Mouse (Mus musculus) cerebellum, adult 2 months (tissue): Measurements from ENCODE around the gene Timm10.

Experiments used
- CTCF ChIP-seq: fragments of 200-500 bp; IDR thresholded peaks from 2 replicates; pipeline ENCODE4 v1.5.1; 2011; ENCODE audit warnings: low read depth, mild to moderate bottlenecking, control low read depth, low read length, moderate library complexity, borderline replicate concordance; ENCODE audit not compliant: insufficient read depth
- POLR2A ChIP-seq: fragments of 200-500 bp; IDR thresholded peaks from 2 replicates; pipeline ENCODE4 v1.6.1; 2011; ENCODE audit warnings: low read length, control low read depth, borderline replicate concordance; ENCODE audit not compliant: insufficient read depth

DNA sequence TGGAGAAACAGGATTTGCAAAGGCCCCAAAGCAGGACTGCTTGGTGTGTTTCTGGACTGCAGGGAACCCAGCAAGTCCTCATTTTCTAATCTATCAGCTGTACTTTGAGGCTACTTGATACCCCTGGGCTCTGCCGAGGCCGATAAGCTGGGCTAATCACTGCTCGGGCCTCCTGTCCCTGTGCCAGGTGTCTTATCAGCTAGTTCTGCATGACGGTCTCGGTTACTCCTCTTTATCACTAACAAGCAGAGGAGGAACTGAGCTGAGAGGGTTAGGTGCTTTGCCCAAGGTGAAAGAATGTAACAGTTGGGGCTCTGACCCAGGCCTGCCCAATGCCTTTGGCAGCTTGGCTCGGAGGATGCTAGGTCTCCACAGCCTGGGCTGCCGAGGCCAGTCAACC, 14.9 kb upstream of the Timm10 start:
- no peak for TF ChIP-seq POLR2A
- TF ChIP-seq CTCF = no peak
